Mouse (Mus musculus) granulocyte monocyte progenitor cell, adult 5-6 weeks (primary cell): ENCODE results near the gene Dync1li2. TPM values are rescaled to one million over a fixed set of nuclear protein-coding genes. Genes with fewer than 3 reads are reported as not detected.

Experiments used
- ATAC-seq: replicated peaks from 2 replicates; pipeline ENCODE4 v1.8.0; 2016; ENCODE audit warnings: mild to moderate bottlenecking, moderate TSS enrichment, inconsistent platforms; ENCODE audit not compliant: poor library complexity, severe bottlenecking
- total RNA-seq, 2 experiments: library from RNA; stranded (forward) in 1 of 2; stranded (reverse) in 1 of 2; fragments of 200-712, 200-1000 nt in 1 of 2; fragments of >200 nt in 1 of 2; fragmentation: Nextera tagmentation in 1 of 2; gene quantifications; 2 replicates each; pipeline ENCODE4 v1.2.3; 2014 to 2017

The Dync1li2 gene
- total RNA-seq (2014; fragmentation: Nextera tagmentation) (13.9 and 21.2 TPM in 2 replicates), total RNA-seq (2017) (43.4 and 44.1 TPM in 2 replicates)

GRCm38 (mm10) chr8:104442299-104443124 is at the start of gene Dync1li2:
Gene Dync1li2 (minus strand): TSS chr8:104443047.
- ATAC-seq = peak; percentile 88

DNA sequence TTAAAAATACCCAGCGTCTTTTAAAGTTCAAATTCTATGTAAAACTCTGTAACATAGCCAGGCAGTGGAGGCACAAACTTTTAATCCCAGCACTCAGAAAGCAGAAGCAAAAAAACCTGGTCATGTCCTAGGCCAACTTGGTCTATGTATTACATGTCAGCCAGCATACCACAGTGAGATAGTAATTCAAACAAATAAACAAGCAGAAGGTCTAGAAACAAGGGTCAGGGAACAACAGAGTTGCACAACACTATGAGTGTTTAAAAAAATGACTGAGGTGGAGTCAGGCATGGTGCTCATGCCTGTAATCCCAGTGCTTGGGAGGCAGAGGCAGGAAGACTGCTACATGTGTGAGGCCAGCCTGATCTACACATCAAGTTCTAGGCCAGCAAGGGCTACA is 36.2 kb upstream of the Dync1li2 start:
- no peak for ATAC-seq

DNA sequence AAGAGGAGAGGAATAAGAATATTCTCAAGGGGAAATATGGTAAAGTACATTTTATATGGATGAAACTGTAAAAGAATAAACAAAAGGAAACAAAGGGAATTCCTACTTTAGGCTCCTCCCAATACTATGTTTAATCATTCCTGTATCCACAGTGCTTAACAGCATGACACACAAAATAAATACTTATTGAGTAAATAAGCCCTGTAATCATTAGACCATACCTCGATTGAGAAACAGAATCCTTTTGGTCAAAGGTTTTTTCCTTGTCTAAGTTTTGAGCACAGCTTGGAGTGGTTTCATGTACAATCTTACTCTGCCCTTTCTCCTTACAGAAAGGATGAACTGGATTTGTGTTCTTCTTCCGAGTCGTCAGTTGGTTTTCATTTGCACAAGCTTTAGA is 29.6 kb upstream of the Dync1li2 start:
- ATAC-seq = no peak

DNA sequence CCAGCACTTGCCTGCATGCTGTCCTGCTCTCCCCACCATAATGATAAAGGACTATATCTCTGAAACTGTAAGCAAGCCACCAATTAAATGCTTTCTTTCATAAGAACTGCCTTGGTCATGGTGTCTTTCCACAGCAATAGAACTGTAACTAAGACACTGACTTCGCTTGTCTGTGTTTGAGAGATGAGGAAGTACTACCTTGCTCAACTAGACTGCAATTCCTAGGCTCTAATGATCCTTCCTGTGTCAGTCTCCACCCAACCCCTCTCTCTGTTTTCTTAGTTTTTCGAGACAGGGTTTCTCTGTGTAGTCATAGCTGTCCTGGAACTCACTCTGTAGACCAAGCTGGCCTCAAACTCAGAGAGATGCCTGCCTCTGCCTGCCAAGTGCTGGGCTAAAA is 24.6 kb upstream of the Dync1li2 start:
- ATAC-seq = peak; percentile 82

DNA sequence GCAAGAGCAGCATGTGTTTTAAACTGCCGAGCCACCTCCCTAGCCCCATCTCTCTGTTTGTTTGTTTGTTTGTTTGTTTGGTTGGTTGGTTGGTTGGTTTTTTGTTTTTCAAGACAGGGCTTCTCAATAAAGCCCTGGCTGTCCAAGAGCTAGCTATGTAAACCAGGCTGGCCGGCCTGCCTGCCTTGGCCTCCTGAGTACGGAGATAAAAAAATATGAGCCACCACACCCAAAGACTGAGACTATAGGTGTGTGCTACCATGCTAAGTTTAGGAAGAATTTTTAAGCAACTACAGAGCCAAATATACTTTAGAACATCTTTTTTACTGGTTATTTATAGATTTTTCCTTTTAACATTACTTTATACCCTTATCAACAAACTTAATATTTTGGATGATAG is 9.3 kb upstream of the Dync1li2 start:
- ATAC-seq = no peak

GRCm38 (mm10) chr8:104448796-104449195 is 5.9 kb upstream of the Dync1li2 start:
- ATAC-seq = no peak

- ATAC-seq = no peak
Measured at GRCm38 (mm10) chr8:104446016-104446415, 3.2 kb upstream of the Dync1li2 start.

DNA sequence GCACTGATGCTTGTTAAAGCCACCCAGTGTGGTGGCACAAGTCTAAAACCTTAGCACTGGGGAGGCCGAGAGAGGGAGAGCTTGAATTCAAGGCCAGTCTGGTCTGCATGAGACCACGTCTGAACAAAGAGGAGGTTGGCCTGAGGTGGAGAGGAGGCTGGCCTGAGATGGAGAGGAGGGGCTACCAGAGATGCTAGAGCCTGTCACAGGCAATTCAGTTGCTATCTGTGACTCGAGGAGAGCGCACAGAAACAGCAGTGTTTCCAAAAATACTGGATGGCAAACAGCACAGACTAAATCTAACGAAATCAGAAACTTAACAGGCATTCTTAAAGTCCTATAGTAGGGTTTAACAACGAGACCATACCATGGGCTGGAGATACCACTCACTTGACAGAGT is 2.4 kb upstream of the Dync1li2 start:
- ATAC-seq = no peak

DNA sequence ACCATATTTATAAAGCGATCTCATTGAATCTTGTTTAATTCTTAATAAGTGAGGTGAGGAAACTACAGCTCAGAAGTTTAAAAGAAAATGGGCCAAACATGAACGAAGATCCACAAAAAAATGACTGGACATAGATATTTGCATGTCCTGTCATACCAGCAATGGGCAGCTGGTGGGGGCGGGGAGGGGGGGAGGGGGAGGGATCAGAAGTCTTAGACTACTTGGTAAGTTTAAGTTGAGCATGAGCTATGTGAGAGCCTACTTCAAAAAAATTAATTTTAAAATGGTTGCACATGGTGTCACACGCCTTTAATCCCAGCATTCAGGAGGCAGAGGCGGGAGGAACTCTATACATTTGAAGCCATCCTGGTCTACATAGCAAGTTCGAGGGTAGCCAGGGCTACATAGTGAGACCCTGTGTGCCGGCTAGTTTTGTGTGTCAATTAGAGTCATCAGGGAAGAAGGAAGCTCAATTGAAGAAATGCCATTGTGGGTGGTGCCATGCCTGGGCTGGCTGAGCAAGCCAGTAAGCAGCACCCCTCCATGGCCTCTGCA is 355 bp upstream of the Dync1li2 start:
- 0 out of 2 replicates have a peak, but pooled peaks have one; percentile 2 for ATAC-seq

DNA sequence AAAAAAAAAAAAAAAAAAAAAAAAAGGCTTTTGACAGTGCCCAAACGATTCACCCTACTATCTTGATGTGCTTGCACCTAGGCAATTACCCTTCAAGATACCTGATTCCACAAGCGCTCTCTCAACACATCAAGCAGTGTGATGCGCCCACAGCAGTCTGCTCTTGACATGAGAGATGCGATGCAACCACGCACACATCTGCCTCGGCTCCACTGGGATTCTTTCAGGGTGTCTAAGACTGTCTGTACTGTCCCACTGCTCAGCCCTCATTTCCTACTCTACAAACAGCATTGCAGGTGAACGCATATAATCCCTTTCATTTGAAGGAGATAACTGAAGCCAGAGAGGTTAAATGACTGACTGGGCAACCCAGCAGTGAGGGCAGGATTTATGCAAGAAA is 1.2 kb downstream of the Dync1li2 start:
- ATAC-seq = no peak

DNA sequence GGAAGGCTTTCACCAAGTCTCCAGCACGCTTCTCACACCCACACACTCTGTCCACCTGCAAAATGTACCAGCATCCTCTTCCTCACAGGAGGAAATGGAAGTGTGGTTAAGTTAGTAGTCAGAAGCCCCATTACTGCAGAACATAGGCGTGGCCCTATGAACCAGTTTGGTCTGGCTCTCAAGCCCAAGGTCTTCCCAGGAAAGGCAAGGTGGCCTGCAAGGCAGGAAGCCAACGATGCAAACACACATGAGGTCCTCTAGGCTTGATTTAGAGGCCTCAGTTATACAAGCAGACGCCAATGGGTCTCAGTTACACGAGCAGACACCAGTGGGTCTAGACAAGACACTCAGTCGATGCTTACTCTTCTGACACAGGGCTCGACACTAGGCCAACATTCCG is 3.4 kb downstream of the Dync1li2 start:
- no peak for ATAC-seq

DNA sequence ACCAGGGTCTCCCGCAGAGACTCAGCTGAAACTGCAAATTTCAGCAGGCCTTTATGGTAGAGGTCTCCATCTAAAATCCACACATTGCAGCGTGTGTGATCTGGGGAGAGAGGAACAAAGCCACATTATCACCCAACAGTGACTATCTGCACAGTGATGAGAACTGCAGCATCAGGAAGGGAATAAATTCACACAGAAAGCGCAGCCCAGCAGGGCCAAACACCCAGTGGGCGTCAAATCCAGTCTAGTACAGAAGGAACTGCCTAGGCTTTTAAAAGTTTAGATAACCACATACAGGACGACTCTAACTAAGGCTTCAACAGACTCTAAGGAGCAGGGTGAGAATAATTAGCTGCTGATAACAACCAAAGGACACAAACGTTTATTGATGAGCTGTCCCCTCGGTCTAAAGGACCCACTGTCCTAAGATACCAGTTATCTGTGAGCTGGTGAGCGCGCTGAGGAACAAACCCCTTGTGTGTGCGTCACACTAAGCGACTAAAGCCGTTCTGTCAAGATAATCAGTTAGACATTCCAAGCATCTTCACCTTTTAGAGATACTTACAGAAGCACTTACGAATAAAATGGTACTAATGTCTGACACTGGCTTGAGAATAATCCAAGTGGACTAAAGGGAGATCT is 5.2 kb downstream of the Dync1li2 start:
- no peak for ATAC-seq

- ATAC-seq = no peak
Measured at GRCm38 (mm10) chr8:104436591-104436990, 6.3 kb downstream of the Dync1li2 start.

DNA sequence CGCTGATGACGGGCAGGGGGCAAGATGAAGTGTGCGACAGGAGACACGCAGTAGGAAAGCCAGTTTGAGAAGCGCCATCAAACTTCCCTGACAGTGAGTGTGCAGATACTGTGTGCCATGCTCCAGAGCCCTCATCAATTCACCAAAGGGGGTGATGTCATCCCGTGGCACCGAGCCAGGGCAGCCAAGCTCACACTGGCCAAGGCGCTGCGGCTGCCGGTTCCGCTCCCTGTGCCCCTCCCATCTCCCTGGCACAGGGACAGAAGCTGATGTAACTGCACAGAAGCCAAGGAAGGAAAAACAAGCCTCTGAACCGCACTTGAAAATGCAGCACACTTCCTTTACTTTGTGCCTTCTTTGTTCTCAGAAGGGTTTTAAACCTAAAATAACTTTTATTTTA is 6.8 kb downstream of the Dync1li2 start:
- ATAC-seq = peak; percentile 94

DNA sequence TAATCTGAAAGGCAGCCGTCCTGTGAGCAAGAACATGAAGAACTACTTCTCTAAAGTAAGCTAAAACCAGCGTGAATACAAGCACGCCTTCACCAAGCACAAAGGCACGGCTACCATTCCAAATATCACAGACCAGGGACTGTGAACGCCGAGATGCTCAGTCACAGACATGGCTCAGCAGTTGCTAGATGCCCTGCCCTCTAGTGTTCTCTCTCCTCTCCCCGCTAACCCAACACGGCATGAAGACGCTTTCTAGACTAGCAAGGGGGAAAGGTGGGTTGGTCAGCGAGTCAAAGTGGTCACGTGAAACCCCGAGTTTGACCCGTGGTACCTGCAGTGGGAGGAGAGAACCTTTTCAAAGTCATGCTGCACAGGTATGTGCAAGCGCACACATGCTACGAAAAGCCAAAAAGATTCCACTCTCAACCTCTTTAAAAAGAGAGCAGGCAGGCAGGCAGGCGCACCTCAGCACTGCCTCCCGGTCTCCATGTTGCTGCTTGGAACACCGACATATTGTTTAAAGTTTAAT is 8.0 kb downstream of the Dync1li2 start:
- no peak for ATAC-seq

- ATAC-seq = 0 out of 2 replicates have a peak, but pooled peaks have one; percentile 12
Measured at GRCm38 (mm10) chr8:104434275-104434674, 8.6 kb downstream of the Dync1li2 start.

GRCm38 (mm10) chr8:104433191-104433842 is 9.5 kb downstream of the Dync1li2 start:
- no peak for ATAC-seq

DNA sequence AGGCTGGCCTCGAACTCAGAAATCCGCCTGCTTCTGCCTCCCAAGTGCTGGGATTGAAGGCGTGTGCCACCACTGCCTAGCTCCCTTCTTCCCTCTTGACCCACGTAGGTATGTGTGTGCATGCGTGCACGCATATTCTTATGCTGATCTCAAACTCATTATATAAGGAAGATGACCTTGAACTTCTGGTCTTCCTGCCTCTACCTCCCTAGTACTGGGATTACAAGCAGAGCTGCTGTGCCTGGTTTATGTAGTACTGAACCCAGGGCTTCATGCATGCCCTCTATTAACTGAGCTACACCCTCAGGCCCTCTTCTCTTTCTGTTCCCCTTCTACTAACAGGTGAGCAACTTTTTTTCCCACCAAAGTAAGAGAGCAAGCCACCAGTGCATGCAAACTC is 10.2 kb downstream of the Dync1li2 start:
- no peak for ATAC-seq

DNA sequence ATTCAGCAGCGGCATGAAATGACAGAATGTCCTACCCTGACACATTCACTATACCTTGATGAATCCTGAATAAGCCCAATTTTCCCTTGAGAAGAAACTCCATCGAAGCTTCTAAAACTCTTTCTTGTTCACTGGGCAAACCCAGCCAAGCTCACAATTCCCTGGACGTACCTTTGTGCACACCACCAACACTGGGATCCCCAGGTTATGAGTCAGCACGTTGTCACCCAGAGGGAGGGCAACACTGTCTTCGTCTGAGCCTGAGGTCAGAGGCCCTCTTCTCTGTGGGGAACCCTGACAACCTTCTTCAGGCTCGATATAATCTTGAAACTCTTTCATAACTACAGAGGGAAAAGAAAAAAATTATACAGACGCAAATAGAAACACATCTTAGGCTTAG is 12.6 kb downstream of the Dync1li2 start:
- no peak for ATAC-seq

- 0 out of 2 replicates have a peak, but pooled peaks have one; percentile 22 for ATAC-seq
Measured at GRCm38 (mm10) chr8:104427703-104428102, 15.1 kb downstream of the Dync1li2 start.

GRCm38 (mm10) chr8:104422313-104422712 is 20.5 kb downstream of the Dync1li2 start:
- ATAC-seq = no peak
